Mouse (Mus musculus): ENCODE measurements around the gene Prl3c1. TPM values are rescaled to one million over a fixed set of nuclear protein-coding genes. Genes with fewer than 3 reads are reported as not detected.
"Not testable (repeated sequence)": the region's sequence is repeated elsewhere in the genome, so short reads cannot be mapped to it uniquely, and the experiment has no call there.

The Prl3c1 gene
- total RNA-seq (2017) = not detected in 2 replicates

DNA sequence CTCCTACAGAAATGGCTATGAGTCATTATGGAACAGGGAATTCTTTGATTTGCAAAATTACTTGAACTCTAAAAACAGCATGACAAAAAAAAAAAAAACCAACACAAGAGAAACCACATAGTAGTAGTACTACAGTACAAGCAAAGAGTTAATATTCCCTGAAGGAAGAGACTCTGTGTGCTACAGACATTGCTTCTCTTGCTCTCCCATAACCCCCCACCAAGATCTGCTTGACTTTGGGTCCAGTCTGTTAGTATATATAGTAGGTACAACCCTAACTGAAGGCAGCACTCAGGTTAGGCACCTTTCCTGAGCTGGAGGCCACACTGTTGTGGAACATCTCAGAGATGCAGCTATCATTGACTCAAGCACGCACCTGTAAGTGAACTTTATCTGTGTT is at the start of gene Prl3c1:
Gene Prl3c1 (plus strand): TSS at position 301 of the 400 bp plus-strand sequence.
- no peak for ATAC-seq (replicated peaks; ENCODE audit: low read depth, poor library complexity, severe bottlenecking)

DNA sequence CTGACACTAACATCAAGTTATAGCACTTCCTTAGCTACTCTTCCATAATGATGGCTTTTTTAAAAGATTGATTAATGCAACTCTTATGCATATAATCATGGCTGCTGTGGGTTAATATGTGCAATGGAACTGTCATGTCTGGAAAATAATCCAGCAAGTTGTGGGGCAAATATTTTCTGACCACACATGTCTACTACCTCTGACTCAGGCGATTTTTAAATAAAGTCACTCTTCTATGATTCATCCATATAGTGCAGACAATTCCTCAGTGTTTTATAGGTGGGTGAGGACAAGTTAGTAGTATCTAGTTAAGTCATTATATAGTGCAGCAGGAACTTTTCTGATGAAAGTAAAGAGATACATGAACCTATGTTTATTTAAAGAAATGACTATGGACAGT is 48.2 kb upstream of the Prl3c1 start:
- no peak for ATAC-seq (replicated peaks; ENCODE audit: low read depth, poor library complexity, severe bottlenecking)

DNA sequence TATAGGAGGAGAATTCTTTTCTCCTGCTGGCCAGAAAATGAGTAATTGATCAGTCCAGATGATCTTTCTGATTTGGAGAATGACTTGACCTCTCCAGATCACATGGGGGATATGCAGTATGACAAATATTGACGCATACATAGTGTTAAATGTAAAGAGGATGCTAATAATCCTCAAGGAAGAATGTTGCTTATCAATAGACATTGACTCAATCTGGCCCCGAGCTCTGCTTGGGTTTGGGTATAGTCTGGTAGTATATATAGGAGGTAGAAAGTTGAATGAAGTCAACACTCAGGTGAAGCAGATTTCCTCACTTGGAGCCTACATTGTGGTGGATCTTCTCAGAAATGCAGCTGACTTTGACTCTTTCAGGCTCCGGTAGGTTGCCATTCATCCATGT is 40.0 kb upstream of the Prl3c1 start, which contains the start of gene Prl3d3:
Gene Prl3d3 (plus strand): TSS at position 301 of the 400 bp plus-strand sequence.
- not testable (repeated sequence) for ATAC-seq (replicated peaks; ENCODE audit: low read depth, poor library complexity, severe bottlenecking)

DNA sequence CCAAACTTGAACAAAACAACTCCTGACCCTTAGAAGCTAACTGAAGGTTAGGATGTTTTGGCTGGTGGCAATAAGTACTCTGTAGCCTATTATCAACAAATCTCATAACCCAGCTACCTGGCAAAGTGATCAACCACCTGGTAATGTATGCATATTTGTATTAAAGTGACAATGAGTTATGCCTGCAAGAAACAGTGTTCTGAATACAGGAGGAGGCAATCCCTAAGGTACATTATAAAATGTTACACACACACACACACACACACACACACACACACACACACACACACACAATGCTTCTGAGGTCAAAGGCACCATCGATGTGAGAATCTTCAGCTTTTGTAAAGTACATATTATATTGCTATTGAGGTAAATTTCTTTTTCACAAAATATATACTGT is 45.1 kb downstream of the Prl3c1 start, which contains the start of gene Prl3b1:
Gene Prl3b1 (plus strand): TSS at position 301 of the 400 bp plus-strand sequence.
- ATAC-seq (replicated peaks; ENCODE audit: low read depth, poor library complexity, severe bottlenecking) = no peak

Other genes with a start within 250 kb of the Prl3c1 start
- gene Prl, start 139.1 kb upstream of the Prl3c1 start, total RNA-seq (2017) = not detected in 2 replicates
- not detected in 2 replicates for gene Prl3d1, start 102.5 kb upstream of the Prl3c1 start, total RNA-seq (2017)
- gene Prl3d2, start 75.0 kb upstream of the Prl3c1 start, total RNA-seq (2017) = not detected in 2 replicates
- not detected in 2 replicates for gene Prl3d3, start 39.9 kb upstream of the Prl3c1 start, total RNA-seq (2017)
- not detected in 2 replicates for gene Prl3b1, start 45.2 kb downstream of the Prl3c1 start, total RNA-seq (2017)
- gene Prl3a1, start 62.8 kb downstream of the Prl3c1 start, total RNA-seq (2017) = not detected in 2 replicates
- gene Prl6a1, start 116.0 kb downstream of the Prl3c1 start, total RNA-seq (2017) = not detected in 2 replicates
- gene Prl8a2, start 149.0 kb downstream of the Prl3c1 start, total RNA-seq (2017) = not detected in 2 replicates
- gene Prl2b1, start 194.2 kb downstream of the Prl3c1 start, total RNA-seq (2017) = not detected in 2 replicates
- not detected in 2 replicates for gene Prl8a6, start 242.0 kb downstream of the Prl3c1 start, total RNA-seq (2017)